Mouse (Mus musculus): ENCODE measurements around the gene Sgms1. TPM values are rescaled to one million over a fixed set of nuclear protein-coding genes. Genes with fewer than 3 reads are reported as not detected.

Gene Sgms1
- polyA plus RNA-seq, 1 experiment = 243 TPM

DNA sequence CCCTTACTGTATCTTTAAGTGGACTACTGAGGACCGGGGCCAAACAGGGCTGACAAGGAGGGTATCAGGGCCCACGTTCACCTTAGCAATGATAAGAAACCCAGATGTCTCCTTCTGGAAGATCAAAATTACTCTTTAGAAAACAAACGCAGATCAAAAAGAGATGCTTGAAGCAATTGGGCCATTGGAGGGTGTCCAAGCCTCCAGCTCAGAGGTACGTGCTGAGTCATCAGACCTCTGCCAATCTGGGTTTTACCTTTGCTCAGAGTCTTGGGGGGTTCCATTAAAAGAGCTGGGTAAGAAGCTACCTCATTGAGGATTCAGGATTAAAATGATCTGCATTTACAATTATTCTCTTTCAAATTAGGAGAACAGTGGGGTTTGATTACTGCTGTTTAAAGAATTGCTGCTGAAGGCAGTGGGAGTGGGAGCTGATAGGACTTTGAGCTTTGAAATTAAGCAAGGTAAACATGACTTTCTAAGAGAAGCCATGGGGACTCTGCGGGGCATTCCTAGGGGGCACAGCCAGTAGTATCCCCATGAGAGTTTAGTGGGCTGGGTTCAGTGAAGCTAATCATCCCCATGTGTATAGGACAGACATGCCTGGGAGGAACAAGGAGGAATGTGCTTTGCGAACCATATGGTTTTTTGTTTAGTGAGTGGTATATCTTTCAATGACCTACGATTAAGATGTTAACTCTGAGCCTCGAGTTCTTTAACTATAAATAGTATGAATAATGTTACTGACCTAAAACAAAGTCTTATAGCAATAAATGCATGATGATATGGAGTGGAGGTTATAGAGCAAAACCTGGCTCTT, 128.4 kb downstream of the Sgms1 start:
- no peaks in the 10 kb centered on the region; the same call in 1 of the 2 replicates for H3K4me1 ChIP-seq (ENCODE audit: control insufficient read depth, insufficient read depth, low read length)
- no peak overlapping the region for H3K27ac ChIP-seq (ENCODE audit: control insufficient read depth, insufficient read depth, low read depth, low read length)
- H3K27me3 ChIP-seq (ENCODE audit: control insufficient read depth, insufficient read depth, low read length) = no peaks in the 10 kb centered on the region
- no peak overlapping the region for H3K4me3 ChIP-seq (ENCODE audit: control insufficient read depth, low read depth, low read length)
- H3K36me3 ChIP-seq (ENCODE audit: control insufficient read depth, insufficient read depth, low read length) = no peaks in the 10 kb centered on the region
- TF ChIP-seq POLR2A (IDR thresholded peaks at IDR 0.05; ENCODE audit: control insufficient read depth, low read depth, low read length) (no peak), CTCF (IDR thresholded peaks at IDR 0.05; ENCODE audit: control insufficient read depth, insufficient read depth, insufficient replicate concordance, low read depth, low read length) (no peak)

DNA sequence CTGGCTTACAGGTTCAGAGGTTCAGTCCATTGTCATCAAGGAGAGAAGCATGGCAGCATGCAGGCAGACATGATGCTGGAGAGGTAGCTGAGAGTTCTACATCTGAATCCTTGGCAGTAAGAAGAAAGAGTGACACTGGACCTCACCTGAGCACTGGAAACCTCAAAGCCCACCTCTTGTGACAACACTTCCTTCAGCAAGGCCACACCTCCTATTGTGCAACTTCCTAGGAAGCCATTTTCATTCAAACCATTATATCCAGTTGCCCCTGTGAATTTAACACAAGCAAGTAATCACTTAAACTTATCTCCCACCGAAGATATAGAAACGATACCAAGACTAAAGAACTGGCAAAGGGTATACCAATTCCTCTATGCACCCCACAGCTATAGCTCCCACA, 129.7 kb downstream of the Sgms1 start:
- Histone ChIP-seq H3K27me3 (ENCODE audit: control insufficient read depth, insufficient read depth, low read length) (no peaks in the 10 kb centered on the region), H3K36me3 (ENCODE audit: control insufficient read depth, insufficient read depth, low read length) (no peaks in the 10 kb centered on the region), H3K27ac (ENCODE audit: control insufficient read depth, insufficient read depth, low read depth, low read length) (no peak overlapping the region), H3K4me3 (ENCODE audit: control insufficient read depth, low read depth, low read length) (no peak overlapping the region), H3K4me1 (ENCODE audit: control insufficient read depth, insufficient read depth, low read length) (no peaks in the 10 kb centered on the region; the same call in 1 of the 2 replicates)
- no peak for TF ChIP-seq POLR2A (IDR thresholded peaks at IDR 0.05; ENCODE audit: control insufficient read depth, low read depth, low read length)
- no peak for TF ChIP-seq CTCF (IDR thresholded peaks at IDR 0.05; ENCODE audit: control insufficient read depth, insufficient read depth, insufficient replicate concordance, low read depth, low read length)

DNA sequence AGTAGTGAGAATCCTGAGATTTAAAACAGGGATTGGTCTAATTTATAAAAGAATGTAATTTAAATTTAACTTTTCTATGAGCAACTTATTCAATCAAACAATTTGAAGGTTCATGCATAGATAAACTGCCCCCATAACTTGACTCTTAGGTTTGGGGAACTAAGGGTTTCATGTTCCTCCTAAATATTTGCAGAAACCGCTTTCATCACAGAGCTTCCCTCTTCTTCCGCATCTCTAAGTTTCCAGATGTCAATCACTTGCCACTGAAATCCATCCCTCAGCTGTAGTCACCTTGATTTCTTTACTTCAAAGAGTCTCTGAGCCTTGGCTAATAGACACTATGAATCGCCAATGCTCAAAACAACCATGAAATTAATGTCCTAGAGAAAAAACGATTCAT, 130.5 kb downstream of the Sgms1 start:
- H3K36me3 ChIP-seq (ENCODE audit: control insufficient read depth, insufficient read depth, low read length) = no peaks in the 10 kb centered on the region
- H3K27me3 ChIP-seq (ENCODE audit: control insufficient read depth, insufficient read depth, low read length) = no peaks in the 10 kb centered on the region
- TF ChIP-seq POLR2A (IDR thresholded peaks at IDR 0.05; ENCODE audit: control insufficient read depth, low read depth, low read length) (no peak), CTCF (IDR thresholded peaks at IDR 0.05; ENCODE audit: control insufficient read depth, insufficient read depth, insufficient replicate concordance, low read depth, low read length) (no peak)
- no peaks in the 10 kb centered on the region; the same call in 1 of the 2 replicates for H3K4me1 ChIP-seq (ENCODE audit: control insufficient read depth, insufficient read depth, low read length)
- no peak overlapping the region for H3K27ac ChIP-seq (ENCODE audit: control insufficient read depth, insufficient read depth, low read depth, low read length)
- H3K4me3 ChIP-seq (ENCODE audit: control insufficient read depth, low read depth, low read length) = no peak overlapping the region

DNA sequence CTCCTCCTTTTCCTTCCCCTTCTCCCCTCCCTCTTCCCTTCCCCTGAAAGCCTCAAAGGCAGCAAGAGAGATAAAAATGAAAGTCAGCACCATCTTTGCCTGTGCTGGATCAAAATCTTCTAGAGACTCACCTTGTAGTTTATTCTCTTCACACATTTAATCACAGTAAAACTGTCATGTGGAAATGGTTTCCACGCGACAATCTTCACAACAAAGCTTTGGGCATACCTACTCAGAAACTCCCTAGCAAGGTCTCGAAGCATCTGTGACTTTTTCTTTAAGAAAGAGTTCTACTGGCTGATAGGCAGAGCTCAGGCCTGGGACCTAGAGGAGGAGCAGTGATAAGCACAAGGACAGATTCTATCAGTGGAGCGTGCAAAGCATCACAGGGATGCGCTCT, 131.4 kb downstream of the Sgms1 start:
- Histone ChIP-seq H3K4me3 (ENCODE audit: control insufficient read depth, low read depth, low read length) (no peak overlapping the region), H3K27me3 (ENCODE audit: control insufficient read depth, insufficient read depth, low read length) (no peaks in the 10 kb centered on the region), H3K36me3 (ENCODE audit: control insufficient read depth, insufficient read depth, low read length) (no peaks in the 10 kb centered on the region), H3K4me1 (ENCODE audit: control insufficient read depth, insufficient read depth, low read length) (no peaks in the 10 kb centered on the region; the same call in 1 of the 2 replicates), H3K27ac (ENCODE audit: control insufficient read depth, insufficient read depth, low read depth, low read length) (no peak overlapping the region)
- no peak for TF ChIP-seq CTCF (IDR thresholded peaks at IDR 0.05; ENCODE audit: control insufficient read depth, insufficient read depth, insufficient replicate concordance, low read depth, low read length)
- no peak for TF ChIP-seq POLR2A (IDR thresholded peaks at IDR 0.05; ENCODE audit: control insufficient read depth, low read depth, low read length)

DNA sequence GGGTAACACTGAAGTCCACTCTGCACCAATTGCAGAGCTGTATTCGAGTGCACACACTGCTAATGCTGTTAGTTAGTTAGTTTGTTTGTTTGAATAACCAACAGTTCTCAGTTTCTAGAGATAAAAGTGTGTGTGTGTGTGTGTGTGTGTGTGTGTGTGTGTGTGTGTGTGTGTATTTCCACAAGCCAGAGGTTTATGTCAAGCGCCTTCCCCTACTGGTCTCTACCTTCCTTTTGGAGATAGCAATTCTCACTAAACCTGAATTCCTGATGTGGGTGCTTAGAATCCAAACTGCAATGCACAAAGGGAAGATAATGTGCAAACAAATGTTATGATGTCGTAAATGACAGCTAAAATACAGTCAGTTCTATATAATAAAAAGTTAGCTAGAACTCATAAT, 131.9 kb downstream of the Sgms1 start:
- Histone ChIP-seq H3K27ac (ENCODE audit: control insufficient read depth, insufficient read depth, low read depth, low read length) (no peak overlapping the region), H3K4me3 (ENCODE audit: control insufficient read depth, low read depth, low read length) (no peak overlapping the region), H3K4me1 (ENCODE audit: control insufficient read depth, insufficient read depth, low read length) (no peaks in the 10 kb centered on the region; the same call in 1 of the 2 replicates), H3K36me3 (ENCODE audit: control insufficient read depth, insufficient read depth, low read length) (no peaks in the 10 kb centered on the region), H3K27me3 (ENCODE audit: control insufficient read depth, insufficient read depth, low read length) (no peaks in the 10 kb centered on the region)
- TF ChIP-seq CTCF (IDR thresholded peaks at IDR 0.05; ENCODE audit: control insufficient read depth, insufficient read depth, insufficient replicate concordance, low read depth, low read length) (no peak), POLR2A (IDR thresholded peaks at IDR 0.05; ENCODE audit: control insufficient read depth, low read depth, low read length) (no peak)

DNA sequence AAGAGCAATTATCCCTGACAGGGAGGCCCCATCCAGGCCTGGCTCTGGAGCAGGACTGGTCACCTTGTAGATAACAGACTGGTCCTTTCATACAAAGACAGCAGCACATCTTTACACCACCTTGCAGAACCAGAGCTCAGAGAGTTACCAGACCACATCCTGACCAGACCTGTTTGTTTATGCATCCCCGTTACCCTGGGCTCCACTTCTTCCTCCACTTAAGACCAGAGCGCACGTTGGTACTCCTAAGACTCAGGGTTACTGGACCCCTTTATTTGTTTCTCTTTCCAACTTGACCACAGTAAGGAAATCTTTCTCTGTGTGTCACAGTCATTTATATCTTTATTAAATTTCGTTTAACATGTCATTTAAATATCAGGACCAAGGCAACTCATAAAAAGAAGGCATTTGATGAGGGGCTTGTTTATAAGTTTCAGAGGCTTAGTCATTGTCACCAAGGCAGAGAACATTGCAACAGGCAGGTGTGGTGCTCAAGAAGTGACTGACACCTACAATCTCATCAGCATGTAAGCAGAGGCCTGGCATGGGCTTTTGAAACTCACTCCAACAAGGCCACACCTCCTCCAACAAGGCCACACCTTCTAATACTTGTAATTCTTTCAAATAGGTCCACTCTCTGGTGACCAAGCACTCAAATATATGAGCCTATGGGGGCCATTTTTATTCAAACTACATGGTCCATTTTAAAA, 132.7 kb downstream of the Sgms1 start:
- Histone ChIP-seq H3K27me3 (ENCODE audit: control insufficient read depth, insufficient read depth, low read length) (no peaks in the 10 kb centered on the region), H3K4me1 (ENCODE audit: control insufficient read depth, insufficient read depth, low read length) (no peaks in the 10 kb centered on the region; the same call in 1 of the 2 replicates), H3K36me3 (ENCODE audit: control insufficient read depth, insufficient read depth, low read length) (no peaks in the 10 kb centered on the region), H3K4me3 (ENCODE audit: control insufficient read depth, low read depth, low read length) (no peak overlapping the region), H3K27ac (ENCODE audit: control insufficient read depth, insufficient read depth, low read depth, low read length) (no peak overlapping the region)
- no peak for TF ChIP-seq CTCF (IDR thresholded peaks at IDR 0.05; ENCODE audit: control insufficient read depth, insufficient read depth, insufficient replicate concordance, low read depth, low read length)
- no peak for TF ChIP-seq POLR2A (IDR thresholded peaks at IDR 0.05; ENCODE audit: control insufficient read depth, low read depth, low read length)

DNA sequence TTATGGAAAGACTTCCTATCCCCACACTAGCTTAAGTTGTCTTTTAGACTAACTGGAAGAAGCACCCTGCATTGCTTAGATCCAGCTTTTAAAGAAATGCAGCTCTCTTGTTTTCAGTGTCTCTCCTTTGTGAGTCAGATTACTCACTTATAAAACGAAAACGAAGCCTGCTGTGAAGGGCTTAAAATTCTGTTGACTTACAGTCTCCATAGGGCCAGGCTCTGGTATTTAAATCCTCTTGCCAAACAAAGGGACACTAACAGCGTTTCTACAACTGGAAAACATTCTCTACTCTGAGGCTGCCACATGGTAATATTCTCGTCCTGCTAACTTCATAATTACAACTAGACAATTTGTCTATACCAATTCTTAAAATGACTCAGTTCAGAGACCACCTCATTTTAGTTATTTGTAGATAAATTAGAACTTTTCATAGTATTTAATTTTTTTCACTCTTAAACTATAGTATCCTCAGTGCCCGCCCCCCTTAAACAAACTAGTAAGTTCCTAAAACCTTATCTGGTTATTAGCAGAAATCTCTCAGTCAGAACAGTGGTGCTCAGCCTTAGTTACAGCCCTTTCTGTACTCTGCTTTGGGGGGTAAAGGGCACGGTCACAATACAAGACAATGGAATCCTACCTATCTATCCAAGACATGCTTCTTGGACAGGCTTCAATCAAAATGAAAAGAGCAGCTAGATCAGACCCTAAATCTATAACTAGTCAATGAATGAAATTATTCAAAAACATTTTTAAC, 133.9 kb downstream of the Sgms1 start:
- Histone ChIP-seq H3K27ac (ENCODE audit: control insufficient read depth, insufficient read depth, low read depth, low read length) (no peak overlapping the region), H3K27me3 (ENCODE audit: control insufficient read depth, insufficient read depth, low read length) (no peaks in the 10 kb centered on the region), H3K36me3 (ENCODE audit: control insufficient read depth, insufficient read depth, low read length) (no peaks in the 10 kb centered on the region), H3K4me3 (ENCODE audit: control insufficient read depth, low read depth, low read length) (no peak overlapping the region), H3K4me1 (ENCODE audit: control insufficient read depth, insufficient read depth, low read length) (no peaks in the 10 kb centered on the region; the same call in 1 of the 2 replicates)
- TF ChIP-seq CTCF (IDR thresholded peaks at IDR 0.05; ENCODE audit: control insufficient read depth, insufficient read depth, insufficient replicate concordance, low read depth, low read length) (no peak), POLR2A (IDR thresholded peaks at IDR 0.05; ENCODE audit: control insufficient read depth, low read depth, low read length) (no peak)

Data from testis, adult 2 months (tissue).